Mouse (Mus musculus) urinary bladder, adult 18-20 months (tissue): ENCODE measurements around the gene 2810459M11Rik.
"Not testable (repeated sequence)": the region's sequence is repeated elsewhere in the genome, so short reads cannot be mapped to it uniquely, and the experiment has no call there.

Experiments
- DNase-seq, 2 experiments: peaks; one replicate each; pipeline ENCODE4 v3.0.0; 2022; ENCODE audit warnings: low spot score in 2 of 2, mixed read lengths in 2 of 2

Gene 2810459M11Rik

DNA sequence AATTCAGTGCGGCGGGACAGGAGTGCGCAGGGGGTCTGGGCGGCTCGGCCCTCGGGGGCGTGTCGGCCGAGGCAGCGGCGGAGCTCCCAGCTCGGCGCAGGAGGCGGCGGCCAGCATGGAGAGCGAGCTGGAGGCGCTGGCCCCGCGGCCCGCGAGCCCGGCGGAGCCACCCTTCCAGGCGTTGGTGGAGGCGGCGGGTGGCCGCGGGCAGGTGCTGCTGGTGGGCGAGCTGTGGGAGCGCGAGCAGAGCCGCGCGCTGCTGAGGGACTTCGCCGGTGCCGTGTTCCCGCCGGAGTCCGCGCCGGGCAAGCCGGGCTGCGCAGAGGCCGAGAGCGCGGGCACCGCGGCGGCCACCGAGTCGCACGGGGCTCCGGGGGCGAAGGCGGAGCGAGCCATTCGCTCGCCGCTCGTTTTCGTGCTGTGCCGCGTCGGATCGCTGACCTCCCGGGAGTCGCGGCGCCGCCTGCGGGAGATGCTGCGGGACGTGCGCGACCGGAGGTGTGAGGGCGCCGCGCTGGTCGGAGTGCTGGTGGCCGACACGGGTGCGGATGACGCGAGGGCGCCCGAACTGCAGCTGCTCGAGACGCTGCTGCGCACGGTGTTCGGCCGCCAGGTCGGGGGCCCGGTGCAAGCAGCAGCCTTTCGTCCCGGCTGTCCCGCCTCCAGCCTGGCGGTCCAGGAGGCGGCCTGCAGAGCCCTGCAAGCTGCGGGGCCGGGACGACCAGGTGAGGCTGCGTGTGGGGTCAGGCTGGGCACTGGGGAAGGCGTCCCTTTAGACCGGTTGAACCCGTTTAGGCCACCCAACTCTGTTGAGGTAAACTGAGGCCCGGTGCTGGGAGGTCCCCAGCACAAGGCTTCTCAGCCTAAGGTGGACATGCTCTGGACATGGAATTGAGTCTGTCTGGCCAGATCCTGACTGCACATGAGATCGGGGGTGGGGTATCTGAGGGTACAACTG is at the start of gene 2810459M11Rik:
TSS of gene 2810459M11Rik (plus strand) at position 16 of the 958 bp plus-strand sequence.
- DNase-seq, result peak in 1 of 2 experiments; percentile 43

DNA sequence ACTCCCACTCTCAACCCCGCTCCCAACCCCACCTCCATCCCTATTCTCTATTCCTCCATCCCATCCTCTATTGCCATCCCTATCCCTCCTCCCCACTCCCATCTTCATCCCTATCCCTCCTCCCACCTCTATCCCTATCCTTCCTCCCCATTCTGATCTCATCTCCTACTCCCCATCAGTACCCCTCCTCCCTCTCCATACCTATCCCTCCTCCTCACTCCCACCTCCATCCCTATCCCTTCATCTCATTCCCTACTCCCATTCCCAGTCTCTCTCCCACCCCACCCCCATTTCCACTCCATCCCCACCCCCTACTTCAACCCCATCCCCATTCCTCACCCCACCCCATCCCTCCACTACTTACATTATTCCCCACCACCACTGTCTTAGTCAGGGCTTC is 48.4 kb upstream of the 2810459M11Rik start:
- no peak for DNase-seq

- no peak for DNase-seq
These were observed 47.7 kb upstream of the 2810459M11Rik start for GRCm38 (mm10) chr1:85998012-85998411.

- no peak for DNase-seq
These were observed 45.7 kb upstream of the 2810459M11Rik start for GRCm38 (mm10) chr1:85999853-86000570.

DNA sequence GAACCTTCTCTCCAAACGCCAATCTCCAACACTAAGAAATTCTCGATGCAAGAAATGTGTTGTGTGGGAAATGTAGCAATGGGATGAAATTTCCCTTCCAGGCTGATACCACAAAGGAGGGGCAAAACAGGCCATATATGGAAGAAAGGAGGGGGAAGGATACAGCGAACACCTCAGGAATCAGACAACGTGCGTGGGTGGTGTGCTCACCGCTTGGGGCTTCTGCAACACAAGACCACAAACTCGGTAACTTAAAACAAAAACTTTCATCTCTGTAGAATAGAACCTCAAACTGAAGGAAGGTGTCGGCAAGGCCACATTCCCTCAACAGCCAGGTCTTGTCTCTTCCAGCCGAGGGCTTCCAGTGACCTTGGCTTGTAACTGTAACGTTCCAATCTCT is 40.1 kb upstream of the 2810459M11Rik start:
- DNase-seq, result no peak

- no peak for DNase-seq
These were observed 39.6 kb upstream of the 2810459M11Rik start for GRCm38 (mm10) chr1:86006040-86006439.

DNA sequence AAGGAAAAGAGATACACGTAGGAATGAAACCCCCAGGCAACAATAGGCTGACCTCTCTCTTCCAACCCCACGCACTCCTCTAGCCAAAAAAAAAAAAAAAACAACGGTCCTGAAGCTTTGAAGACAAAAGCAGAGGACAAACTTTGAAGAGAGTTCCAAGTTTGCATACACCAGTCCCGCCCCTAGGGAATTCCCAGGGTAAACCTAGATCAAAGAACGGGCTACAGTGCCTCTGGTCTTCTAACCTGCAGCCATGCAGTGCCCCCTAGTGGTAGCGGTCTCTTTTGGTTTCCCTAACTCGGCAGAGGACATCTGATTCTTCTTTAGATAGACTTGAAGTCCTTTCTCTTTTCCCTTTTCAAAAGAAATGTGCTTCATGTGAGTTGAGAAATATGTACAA is 37.9 kb upstream of the 2810459M11Rik start:
- DNase-seq, result peak; percentile 69 to 75

- not testable (repeated sequence) for DNase-seq
These were observed 29.9 kb upstream of the 2810459M11Rik start for GRCm38 (mm10) chr1:86015758-86016157.

DNA sequence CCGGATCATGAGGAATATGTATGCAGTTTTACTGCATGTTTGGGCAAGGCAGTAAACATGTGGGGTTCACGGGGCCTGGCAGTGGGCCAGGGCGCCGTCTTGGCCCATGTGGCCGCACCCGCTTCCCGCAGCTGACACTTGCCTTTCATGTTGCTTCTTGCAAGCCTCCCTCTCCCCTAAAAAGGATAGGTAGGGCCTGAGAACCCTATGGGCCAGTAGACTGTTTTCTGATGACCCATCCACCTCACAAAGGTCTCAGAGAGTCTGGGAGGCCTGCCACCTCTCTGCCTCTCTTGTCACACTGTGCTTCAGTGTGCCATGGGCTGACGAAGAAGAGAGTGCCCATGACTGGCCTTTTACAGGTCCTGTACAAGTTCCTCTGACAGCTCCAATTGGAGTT is 29.1 kb upstream of the 2810459M11Rik start, which contains the start of gene Spata3:
TSS of gene Spata3 (plus strand) at position 301 of the 400 bp plus-strand sequence.
- no peak for DNase-seq

DNA sequence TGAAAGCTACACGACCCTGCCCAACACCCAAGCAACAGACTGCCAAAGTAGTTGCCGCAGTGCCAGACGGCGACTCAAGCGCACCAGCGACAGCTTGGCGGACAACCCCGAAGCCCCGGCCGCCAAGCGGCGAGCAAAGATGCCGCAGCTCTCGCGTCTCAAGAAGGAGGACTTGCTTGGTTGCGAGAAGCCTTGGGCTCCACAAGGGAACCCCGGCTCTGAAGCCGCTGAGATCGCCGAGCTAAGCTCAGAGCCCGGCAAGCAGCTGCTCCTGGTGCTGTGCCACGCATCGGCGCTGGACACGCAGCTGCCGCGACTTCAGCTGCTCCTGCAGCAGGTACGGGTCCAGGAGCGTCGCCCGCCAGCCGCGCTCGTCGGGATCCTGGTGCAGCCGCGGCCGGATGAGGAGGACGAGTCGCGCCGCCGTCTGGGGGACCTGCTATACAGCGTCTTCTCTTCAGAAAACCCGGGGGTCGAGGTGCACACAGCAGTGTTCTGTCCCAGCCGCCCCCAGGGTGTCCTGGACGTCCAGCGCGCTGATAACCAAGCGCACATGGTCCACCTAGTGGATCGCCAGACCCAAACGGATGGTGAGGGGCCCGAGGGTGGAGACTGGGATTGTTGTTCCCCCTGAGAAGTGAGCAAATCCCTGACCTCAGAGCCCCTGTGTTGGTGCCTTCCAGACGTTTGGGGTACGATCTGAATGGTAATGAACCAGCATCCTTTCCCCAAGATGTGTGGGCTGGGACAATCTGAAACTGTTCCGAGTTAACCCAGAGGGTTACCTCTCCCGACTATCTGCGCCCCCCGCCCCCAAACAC is 27.2 kb upstream of the 2810459M11Rik start:
- peak in 1 of 2 experiments; percentile 49 for DNase-seq

GRCm38 (mm10) chr1:86021365-86021989 is 24.2 kb upstream of the 2810459M11Rik start:
- no peak for DNase-seq

- no peak for DNase-seq
These were observed 13.2 kb upstream of the 2810459M11Rik start for GRCm38 (mm10) chr1:86032273-86032987.

DNA sequence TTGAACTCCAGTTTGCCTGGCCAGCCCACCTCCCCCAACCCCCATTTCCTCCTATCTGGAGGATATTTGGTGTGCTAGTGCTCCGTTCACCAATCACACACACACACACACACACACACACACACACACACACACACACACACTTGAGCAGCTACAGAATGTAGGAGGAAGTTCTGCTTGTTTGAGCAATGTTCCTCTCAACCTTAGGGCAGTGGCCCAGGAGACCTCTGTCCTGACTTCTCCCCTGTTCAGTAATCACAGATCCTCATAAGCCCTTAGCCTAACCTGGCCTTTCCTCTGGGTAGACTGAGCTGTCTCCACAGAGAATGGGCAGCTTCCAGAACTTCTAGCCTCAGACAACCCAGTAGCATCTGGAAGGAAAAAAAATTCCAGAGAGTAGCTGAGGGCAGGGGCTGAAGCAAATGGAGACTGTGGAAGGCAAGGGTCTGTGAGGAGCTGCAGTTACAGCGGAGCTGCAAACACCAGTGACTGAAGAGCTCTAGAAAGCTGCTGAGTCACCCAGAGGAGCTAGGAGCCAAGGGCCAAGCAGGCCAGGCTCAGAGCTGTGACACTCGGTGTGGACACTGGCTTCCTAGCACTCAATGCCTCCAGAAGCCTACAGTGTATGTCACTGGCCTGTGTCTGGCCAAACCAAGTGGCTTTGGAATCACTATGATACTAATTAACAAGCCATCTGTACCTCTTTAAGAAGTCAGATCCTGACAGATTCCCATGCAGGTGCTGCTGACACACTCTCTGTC is 7.3 kb upstream of the 2810459M11Rik start:
- no peak for DNase-seq

DNA sequence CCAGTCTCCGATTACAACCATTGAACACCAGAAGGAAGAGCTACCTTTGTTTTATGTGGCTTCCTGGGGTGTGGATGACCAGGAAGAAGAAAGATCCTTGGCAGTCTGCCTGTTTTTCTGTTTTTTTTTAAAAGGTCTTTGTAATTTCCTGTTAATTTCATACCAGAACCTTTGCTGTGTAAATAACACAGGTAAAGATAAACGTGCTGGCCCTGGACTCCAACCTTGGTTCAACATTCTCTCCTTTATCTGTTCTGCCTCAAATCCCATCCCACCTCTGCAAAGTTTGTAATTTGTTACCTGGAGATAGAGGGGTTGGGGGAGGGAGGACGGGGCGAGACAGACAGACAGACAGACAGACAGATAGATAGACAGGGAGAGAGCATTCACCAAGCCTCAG is 5.5 kb upstream of the 2810459M11Rik start:
- DNase-seq, result no peak

- no peak for DNase-seq
These were observed 4.8 kb upstream of the 2810459M11Rik start for GRCm38 (mm10) chr1:86040817-86041216.

- no peak for DNase-seq
These were observed 607 bp upstream of the 2810459M11Rik start for GRCm38 (mm10) chr1:86045056-86045455.

DNA sequence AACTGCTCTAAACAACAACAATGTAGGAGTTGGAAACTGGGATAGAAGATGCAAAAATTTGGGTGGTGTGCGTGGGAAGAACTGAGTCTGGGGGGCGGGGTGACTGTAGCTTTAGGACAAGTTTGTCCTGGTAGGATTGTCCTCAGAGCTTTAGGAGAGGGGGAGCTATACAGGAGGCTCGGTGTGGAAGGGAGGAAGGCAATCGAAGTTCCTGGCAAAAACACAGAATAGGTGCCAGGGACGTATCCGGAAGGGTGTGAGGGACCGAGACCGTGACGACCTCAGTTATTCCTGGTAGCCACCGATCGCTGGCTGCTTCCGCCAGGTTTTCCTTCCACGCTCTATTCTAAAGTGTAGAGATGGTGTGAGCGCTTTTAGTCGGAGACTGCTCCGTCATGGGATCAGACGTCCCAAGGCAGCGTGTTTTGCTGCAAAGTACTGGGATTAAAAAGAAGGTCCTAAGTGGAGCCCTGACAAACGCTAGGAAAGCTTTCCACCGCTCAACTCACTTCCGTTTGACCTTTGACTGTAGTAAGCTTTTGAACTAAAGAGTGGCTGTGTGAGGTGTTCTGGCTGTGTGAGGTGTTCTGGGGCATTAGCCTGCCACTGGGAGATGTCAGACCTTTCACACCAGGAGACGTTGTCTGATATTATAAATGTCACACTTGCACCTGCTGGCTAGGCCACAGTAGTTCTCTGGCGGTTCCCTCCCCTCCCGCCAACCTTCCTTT is 1.3 kb downstream of the 2810459M11Rik start:
- DNase-seq, result no peak

DNA sequence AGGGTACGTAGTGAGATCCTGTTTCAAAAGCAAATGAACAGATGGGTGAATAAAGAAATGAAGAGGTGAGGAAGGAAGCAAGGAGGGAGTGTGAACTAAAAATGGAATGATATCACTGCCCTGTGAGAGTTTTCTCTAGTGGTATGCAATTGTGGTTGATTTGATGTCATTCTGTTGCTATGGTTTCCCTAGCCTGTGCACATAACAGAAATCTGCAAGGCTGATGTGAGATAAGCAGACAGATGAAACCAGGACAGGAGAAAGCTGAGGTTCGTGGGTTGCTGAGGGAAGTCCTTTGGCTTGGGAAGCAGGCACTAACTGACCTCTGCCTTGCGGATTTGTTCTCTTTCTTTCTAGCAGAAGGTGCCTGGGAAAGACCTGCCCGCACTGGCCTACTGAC is 2.6 kb downstream of the 2810459M11Rik start:
- no peak for DNase-seq

- no peak for DNase-seq
These were observed 3.1 kb downstream of the 2810459M11Rik start for GRCm38 (mm10) chr1:86048744-86049143.
